Comparison of ENCODE assay signal across 12 mouse cellular contexts in genomic region chr15:63989651-63990050, GRCm38 (mm10).
"Had no signal": no experiment of that assay in that cellular context is flagged by ENCODE, and none has a peak within 500 bp of the region (broad histone marks: within the 10 kb centered on the region; RNA-seq: fewer than 3 reads in every experiment).

No protein-coding gene starts in this region.

- H3K36me3 ChIP-seq: limb, embryonic 13.5 days; liver, embryonic 13.5 days; midbrain, embryonic 15.5 days; neural tube, embryonic 13.5 days; stomach, embryonic 15.5 days had no signal

- H3K27me3 ChIP-seq: limb, embryonic 13.5 days; liver, embryonic 13.5 days; midbrain, embryonic 15.5 days; neural tube, embryonic 13.5 days; stomach, embryonic 15.5 days had no signal

- H3K4me3 ChIP-seq: layer of hippocampus, adult 2 months; limb, embryonic 13.5 days; liver, embryonic 13.5 days; midbrain, embryonic 15.5 days; neural tube, embryonic 13.5 days; stomach, embryonic 15.5 days had no signal

- H3K27ac ChIP-seq: kidney, postnatal 0 days; layer of hippocampus, adult 2 months; limb, embryonic 13.5 days; liver, embryonic 13.5 days; midbrain, embryonic 15.5 days; neural tube, embryonic 13.5 days; stomach, embryonic 15.5 days had no signal

- H3K9ac ChIP-seq: limb, embryonic 13.5 days; liver, embryonic 13.5 days; midbrain, embryonic 15.5 days; neural tube, embryonic 13.5 days; stomach, embryonic 15.5 days had no signal

- DNase-seq: kidney, adult 11 months; left cerebral cortex, postnatal 4 days; liver, embryonic 13.5 days; lung, adult 18-20 months; thymus, adult 2 months; thymus, postnatal 25 days had no signal

- H3K4me1 ChIP-seq: limb, embryonic 13.5 days; midbrain, embryonic 15.5 days; neural tube, embryonic 13.5 days had no signal

- H3K9me3 ChIP-seq: limb, embryonic 13.5 days; liver, embryonic 13.5 days; midbrain, embryonic 15.5 days; neural tube, embryonic 13.5 days; stomach, embryonic 15.5 days had no signal

- H3K4me2 ChIP-seq: limb, embryonic 13.5 days; liver, embryonic 13.5 days; midbrain, embryonic 15.5 days; neural tube, embryonic 13.5 days; stomach, embryonic 15.5 days had no signal
